Mouse (Mus musculus) heart, embryonic 13.5 days (tissue): ENCODE measurements at regions not wholly inside any gene's neighbourhood (a gene's known extent, or its start where the extent isn't known, plus 50 kb on each side); places are given as distances from the start of the nearest gene placed in this dataset.
A peak's percentile ranks its signal among the peaks of the same experiment; 100 is the strongest.
"Not testable (repeated sequence)": the region's sequence is repeated elsewhere in the genome, so short reads cannot be mapped to it uniquely, and the experiment has no call there.

Source experiments
- ATAC-seq: fragments of 200-750 bp; cut with Nextera tagmentation; 2 replicates; pipeline ENCODE4 v1.8.0; 2017; ENCODE audit warnings: moderate TSS enrichment; ENCODE audit not compliant: insufficient number of reproducible peaks, low FRiP score, low TSS enrichment; ENCODE audit errors: extremely low read depth
- H3K27ac ChIP-seq: fragments of 300-500 bp; sonication (generic); replicated peaks from 2 replicates; pipeline ENCODE4 v1.5.1; 2015; ENCODE audit warnings: moderate library complexity, mild to moderate bottlenecking, inconsistent platforms
- H3K27me3 ChIP-seq: fragments of 300-500 bp; sonication (generic); replicated peaks from 2 replicates; pipeline ENCODE4 v1.6.1; 2015; ENCODE audit warnings: mild to moderate bottlenecking, inconsistent platforms
- H3K36me3 ChIP-seq: fragments of 300-500 bp; sonication (generic); 2 replicates; pipeline ENCODE4 v1.6.1; 2015; ENCODE audit warnings: mild to moderate bottlenecking, inconsistent platforms
- H3K4me1 ChIP-seq: fragments of 300-500 bp; sonication (generic); 2 replicates; pipeline ENCODE4 v1.6.1; 2015; ENCODE audit warnings: inconsistent platforms
- H3K4me2 ChIP-seq: fragments of 300-500 bp; sonication (generic); 2 replicates; pipeline ENCODE4 v1.6.1; 2015; ENCODE audit warnings: inconsistent platforms, mild to moderate bottlenecking, moderate library complexity
- H3K4me3 ChIP-seq: fragments of 300-500 bp; sonication (generic); 2 replicates; pipeline ENCODE4 v1.5.1; 2015; ENCODE audit warnings: moderate library complexity, mild to moderate bottlenecking, inconsistent platforms
- H3K9ac ChIP-seq: fragments of 300-500 bp; sonication (generic); 2 replicates; pipeline ENCODE4 v1.6.1; 2015; ENCODE audit warnings: inconsistent platforms, mild to moderate bottlenecking, moderate library complexity
- H3K9me3 ChIP-seq: fragments of 300-500 bp; sonication (generic); 2 replicates; pipeline ENCODE4 v1.6.1; 2016; ENCODE audit warnings: inconsistent platforms
- WGBS: fragments of 180-500 bp; shearing (Covaris S2); methylation state at CpG from one replicate; pipeline ENCODE4 v1.1.7; 2015; ENCODE audit warnings: mixed read lengths; 5-methylcytosine and 5-hydroxymethylcytosine counted together

- H3K4me3 ChIP-seq = no peak overlapping the region
- H3K4me2 ChIP-seq = no peak overlapping the region
- no peak overlapping the region for H3K9ac ChIP-seq
- 0 out of 2 replicates have a peak, but pooled peaks cover 3% of the 10 kb centered on the region for H3K4me1 ChIP-seq
- H3K9me3 ChIP-seq = no peaks in the 10 kb centered on the region
- no peaks in the 10 kb centered on the region for H3K36me3 ChIP-seq
- ATAC-seq = no peak
- no peak overlapping the region for H3K27ac ChIP-seq
- H3K27me3 ChIP-seq = no peaks in the 10 kb centered on the region
- 57% methylated on average over 8 of the region's 8 CpGs for WGBS
These were observed 56.1 kb downstream of the Bbs10 start for GRCm38 (mm10) chr10:111354607-111355006.

GRCm38 (mm10) chr10:111358340-111358739 is 59.9 kb downstream of the Bbs10 start:
- not testable (repeated sequence) for H3K9me3 ChIP-seq, H3K4me3 ChIP-seq, H3K27me3 ChIP-seq, H3K36me3 ChIP-seq, H3K9ac ChIP-seq, H3K27ac ChIP-seq, H3K4me2 ChIP-seq, H3K4me1 ChIP-seq, ATAC-seq
- 77% methylated on average over 1 of the region's 1 CpGs for WGBS

- ATAC-seq = no peak
- Histone ChIP-seq H3K27me3 (no peaks in the 10 kb centered on the region), H3K27ac (no peak overlapping the region), H3K9me3 (no peaks in the 10 kb centered on the region), H3K4me3 (no peak overlapping the region), H3K4me2 (no peak overlapping the region), H3K9ac (no peak overlapping the region), H3K36me3 (no peaks in the 10 kb centered on the region), H3K4me1 (peaks cover 23% of the 10 kb centered on the region)
- WGBS = 84% methylated on average over 18 of the region's 18 CpGs
These were observed 63.4 kb downstream of the Bbs10 start for GRCm38 (mm10) chr10:111361749-111362435.

GRCm38 (mm10) chr10:111363729-111364617 is 65.5 kb downstream of the Bbs10 start:
- WGBS = 23% methylated on average over 14 of the region's 14 CpGs
- 0 out of 2 replicates have a peak overlapping the region, but pooled peaks have one; percentile 15 for H3K9ac ChIP-seq
- H3K36me3 ChIP-seq = no peaks in the 10 kb centered on the region
- H3K4me1 ChIP-seq = peaks cover 23% of the 10 kb centered on the region
- no peaks in the 10 kb centered on the region for H3K9me3 ChIP-seq
- no peak overlapping the region for H3K27ac ChIP-seq
- no peak overlapping the region for H3K4me2 ChIP-seq
- no peak overlapping the region for H3K4me3 ChIP-seq
- no peak for ATAC-seq
- no peaks in the 10 kb centered on the region for H3K27me3 ChIP-seq

GRCm38 (mm10) chr10:111365011-111365410 is 66.5 kb downstream of the Bbs10 start:
- Histone ChIP-seq H3K9ac (no peak overlapping the region), H3K36me3 (no peaks in the 10 kb centered on the region), H3K4me3 (no peak overlapping the region), H3K4me1 (peaks cover 23% of the 10 kb centered on the region), H3K9me3 (no peaks in the 10 kb centered on the region), H3K4me2 (no peak overlapping the region), H3K27ac (no peak overlapping the region; the same call in 1 of the 2 replicates), H3K27me3 (no peaks in the 10 kb centered on the region)
- WGBS = 54% methylated on average over 5 of the region's 5 CpGs
- no peak for ATAC-seq

GRCm38 (mm10) chr10:111369046-111369445 is 70.6 kb downstream of the Bbs10 start:
- H3K27ac ChIP-seq, H3K9me3 ChIP-seq, ATAC-seq, H3K4me3 ChIP-seq, H3K9ac ChIP-seq, H3K36me3 ChIP-seq, H3K4me2 ChIP-seq, H3K27me3 ChIP-seq: not testable (repeated sequence)
- peaks cover 13% of the 10 kb centered on the region for H3K4me1 ChIP-seq
- WGBS = 63% methylated on average over 3 of the region's 3 CpGs

GRCm38 (mm10) chr10:111378047-111378618 is 79.7 kb downstream of the Bbs10 start:
- Histone ChIP-seq H3K4me1 (peaks cover 11% of the 10 kb centered on the region), H3K9me3 (no peaks in the 10 kb centered on the region), H3K9ac (no peak overlapping the region), H3K4me3 (no peak overlapping the region), H3K27me3 (no peaks in the 10 kb centered on the region), H3K36me3 (no peaks in the 10 kb centered on the region), H3K27ac (no peak overlapping the region), H3K4me2 (peak overlapping the region; percentile 28)
- peak; percentile 62; the same call in 1 of the 2 replicates for ATAC-seq
- 31% methylated on average over 11 of the region's 11 CpGs for WGBS

- H3K27ac ChIP-seq = no peak overlapping the region
These were observed 83.2 kb downstream of the Bbs10 start for GRCm38 (mm10) chr10:111381689-111382088.

GRCm38 (mm10) chr10:111382206-111382930 is 83.9 kb downstream of the Bbs10 start:
- H3K4me2 ChIP-seq = peak overlapping the region; percentile 30; the same call in 1 of the 2 replicates
- ATAC-seq = no peak
- no peak overlapping the region for H3K27ac ChIP-seq

More at GRCm38 (mm10) chr10:111381689-111382088, 83.2 kb downstream of the Bbs10 start:
- Histone ChIP-seq H3K9ac (peak overlapping the region; percentile 14; the same call in 1 of the 2 replicates), H3K4me3 (no peak overlapping the region), H3K4me1 (peaks cover 11% of the 10 kb centered on the region), H3K9me3 (no peaks in the 10 kb centered on the region), H3K36me3 (no peaks in the 10 kb centered on the region), H3K27me3 (no peaks in the 10 kb centered on the region), H3K4me2 (peak overlapping the region; percentile 30; the same call in 1 of the 2 replicates)
- WGBS = 65% methylated on average over 15 of the region's 15 CpGs
- ATAC-seq = no peak

GRCm38 (mm10) chr10:111385561-111385960 is 87.1 kb downstream of the Bbs10 start:
- H3K4me2 ChIP-seq = no peak overlapping the region
- ATAC-seq = no peak
- WGBS = 73% methylated on average over 9 of the region's 9 CpGs
- H3K4me1 ChIP-seq = peaks cover 35% of the 10 kb centered on the region
- H3K9me3 ChIP-seq = no peaks in the 10 kb centered on the region
- no peak overlapping the region for H3K9ac ChIP-seq
- no peaks in the 10 kb centered on the region for H3K27me3 ChIP-seq
- H3K27ac ChIP-seq = no peak overlapping the region
- no peak overlapping the region for H3K4me3 ChIP-seq
- no peaks in the 10 kb centered on the region for H3K36me3 ChIP-seq

More at GRCm38 (mm10) chr10:111382206-111382930, 83.9 kb downstream of the Bbs10 start:
- H3K4me3 ChIP-seq = no peak overlapping the region
- 0 out of 2 replicates have a peak overlapping the region, but pooled peaks have one; percentile 14 for H3K9ac ChIP-seq
- peaks cover 11% of the 10 kb centered on the region for H3K4me1 ChIP-seq
- H3K36me3 ChIP-seq = no peaks in the 10 kb centered on the region
- 38% methylated on average over 4 of the region's 4 CpGs for WGBS
- H3K9me3 ChIP-seq = no peaks in the 10 kb centered on the region
- no peaks in the 10 kb centered on the region for H3K27me3 ChIP-seq
